Mouse (Mus musculus) central nervous system, embryonic 18 days (tissue): ENCODE data around the gene Rad21l. TPM values are rescaled to one million over a fixed set of nuclear protein-coding genes. Genes with fewer than 3 reads are reported as not detected.

Experiments used
- polyA plus RNA-seq: library from polyadenylated mRNA; depleted of rRNA; stranded (reverse); fragments of >200 nt; gene quantifications from 2 replicates; pipeline ENCODE4 v1.2.3, GENCODE M21; 2012; rRNA removed

Rad21l gene
- polyA plus RNA-seq = 0.23 and 0.37 TPM in 2 replicates

DNA sequence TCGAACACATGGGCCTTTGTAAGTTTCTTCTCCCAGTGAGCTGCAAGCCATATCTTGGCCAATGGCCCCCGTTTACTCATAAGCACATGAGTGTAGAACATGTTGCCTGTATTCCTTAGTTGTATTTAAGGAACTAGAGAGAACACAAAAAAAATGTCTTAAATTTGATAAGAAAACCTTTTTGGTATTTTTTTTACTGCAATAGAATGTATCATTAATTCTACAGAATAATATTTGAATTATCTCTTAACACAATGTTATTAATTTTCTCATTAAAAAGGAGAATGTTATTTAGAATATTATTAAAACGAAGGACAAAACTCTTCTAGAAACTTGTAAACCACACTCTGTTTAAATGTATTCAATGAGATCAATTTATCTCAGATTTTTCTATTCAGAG is at the start of gene Rad21l:
TSS of gene Rad21l (minus strand) at position 101 of the 400 bp plus-strand sequence.

DNA sequence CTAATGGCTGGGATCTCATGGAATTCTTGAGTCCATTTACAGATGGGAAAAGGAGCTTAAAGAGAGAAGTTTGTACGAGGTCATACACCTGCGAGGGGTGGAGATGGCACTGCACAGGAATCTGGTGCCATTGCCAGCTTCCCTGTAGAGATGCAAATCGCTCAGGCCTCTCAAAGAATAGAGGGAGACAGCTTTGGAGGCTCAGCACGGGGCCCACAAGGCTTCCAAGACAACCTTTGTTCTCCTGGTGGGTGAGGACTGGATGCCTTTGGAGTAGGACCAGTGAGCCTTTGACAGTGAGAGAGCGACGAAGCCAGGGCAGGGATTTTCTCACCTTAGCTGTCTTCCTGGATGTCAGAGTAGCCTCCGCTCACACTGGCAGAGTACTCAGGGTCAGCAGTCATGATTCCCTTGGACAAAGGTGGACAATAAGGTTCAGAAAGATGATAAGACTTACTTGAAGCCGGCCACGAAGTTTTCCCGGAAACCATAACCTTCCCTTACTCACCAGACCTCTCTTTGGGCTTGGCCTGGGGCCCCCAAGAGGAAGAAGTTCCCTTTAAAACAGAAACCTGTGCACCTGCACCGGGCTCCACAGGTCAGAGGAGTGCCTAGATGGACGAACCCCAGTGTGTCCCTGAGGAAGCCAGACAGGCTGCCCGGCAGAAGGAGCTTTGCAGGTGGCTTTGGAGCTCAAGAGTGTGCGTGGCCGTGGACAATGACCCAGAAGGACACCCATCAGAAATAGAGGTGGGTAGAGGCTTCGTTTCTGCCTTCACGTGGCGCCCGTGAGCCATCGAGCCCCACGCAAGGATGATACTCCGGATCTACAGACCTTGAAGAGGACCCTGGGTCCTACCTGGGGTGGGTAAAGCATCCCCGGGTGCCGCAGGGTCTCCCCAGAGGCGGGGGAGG is 33.2 kb upstream of the Rad21l start, which contains the start of gene Tmem74b:
TSS of gene Tmem74b (plus strand) at position 778 of the 915 bp plus-strand sequence.

DNA sequence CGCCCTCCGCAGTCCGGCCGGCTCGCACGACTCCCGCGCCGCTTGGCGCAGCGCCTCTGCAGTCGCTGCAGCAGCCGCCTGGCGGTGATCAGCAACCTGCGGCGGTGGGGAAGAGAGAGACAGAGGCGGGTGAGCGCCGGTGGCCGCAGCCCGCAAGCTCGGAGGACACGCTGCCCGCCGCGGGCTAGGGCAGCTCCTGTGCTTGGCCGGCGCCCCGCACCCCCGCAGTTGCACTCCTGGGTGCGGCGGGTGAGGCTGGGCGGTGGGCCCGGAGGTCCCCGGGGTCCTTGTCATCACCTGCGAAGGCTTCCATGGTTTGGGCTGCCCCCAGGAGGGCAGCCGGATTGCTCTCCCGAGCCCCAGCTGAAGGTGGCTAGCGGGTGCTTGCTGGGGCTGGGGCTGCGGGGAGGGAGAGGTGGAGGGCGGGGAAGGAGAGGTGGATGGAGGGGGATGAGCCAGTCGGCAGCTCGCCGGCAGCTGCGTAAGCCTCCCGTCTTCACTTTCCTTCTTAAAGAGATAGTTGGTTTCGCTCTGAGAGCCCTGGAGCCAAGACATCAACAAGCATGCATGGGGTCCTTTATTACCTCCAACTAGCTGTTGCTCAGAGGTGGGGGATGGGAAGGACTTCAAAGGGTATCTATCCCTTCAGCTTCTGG is 36.0 kb downstream of the Rad21l start, which contains the start of gene Snph:
TSS of gene Snph (minus strand) at position 435 of the 656 bp plus-strand sequence.

Other genes starting within 250 kb of the Rad21l start
- not detected in 2 replicates for gene 4921509C19Rik, start 192.4 kb downstream of the Rad21l start, polyA plus RNA-seq
- 199 and 200 TPM in 2 replicates for gene Nsfl1c, start 174.4 kb downstream of the Rad21l start, polyA plus RNA-seq
- 226 TPM in 2 replicates for gene Fkbp1a, start 126.0 kb downstream of the Rad21l start, polyA plus RNA-seq
- 1.3 and 3.0 TPM in 2 replicates for gene Sdcbp2, start 95.9 kb downstream of the Rad21l start, polyA plus RNA-seq
- 23.1 and 26.1 TPM in 2 replicates for gene Snph, start 35.9 kb downstream of the Rad21l start, polyA plus RNA-seq
- gene Tmem74b, start 33.5 kb upstream of the Rad21l start, polyA plus RNA-seq = 26.3 and 26.6 TPM in 2 replicates
- 43.7 and 47.1 TPM in 2 replicates for gene Psmf1, start 75.7 kb upstream of the Rad21l start, polyA plus RNA-seq
- gene Rspo4, start 174.4 kb upstream of the Rad21l start, polyA plus RNA-seq = 0.10 and 0.25 TPM in 2 replicates
- gene Angpt4, start 242.7 kb upstream of the Rad21l start, polyA plus RNA-seq = 0.10 and 0.66 TPM in 2 replicates